In the genomic region with DNA sequence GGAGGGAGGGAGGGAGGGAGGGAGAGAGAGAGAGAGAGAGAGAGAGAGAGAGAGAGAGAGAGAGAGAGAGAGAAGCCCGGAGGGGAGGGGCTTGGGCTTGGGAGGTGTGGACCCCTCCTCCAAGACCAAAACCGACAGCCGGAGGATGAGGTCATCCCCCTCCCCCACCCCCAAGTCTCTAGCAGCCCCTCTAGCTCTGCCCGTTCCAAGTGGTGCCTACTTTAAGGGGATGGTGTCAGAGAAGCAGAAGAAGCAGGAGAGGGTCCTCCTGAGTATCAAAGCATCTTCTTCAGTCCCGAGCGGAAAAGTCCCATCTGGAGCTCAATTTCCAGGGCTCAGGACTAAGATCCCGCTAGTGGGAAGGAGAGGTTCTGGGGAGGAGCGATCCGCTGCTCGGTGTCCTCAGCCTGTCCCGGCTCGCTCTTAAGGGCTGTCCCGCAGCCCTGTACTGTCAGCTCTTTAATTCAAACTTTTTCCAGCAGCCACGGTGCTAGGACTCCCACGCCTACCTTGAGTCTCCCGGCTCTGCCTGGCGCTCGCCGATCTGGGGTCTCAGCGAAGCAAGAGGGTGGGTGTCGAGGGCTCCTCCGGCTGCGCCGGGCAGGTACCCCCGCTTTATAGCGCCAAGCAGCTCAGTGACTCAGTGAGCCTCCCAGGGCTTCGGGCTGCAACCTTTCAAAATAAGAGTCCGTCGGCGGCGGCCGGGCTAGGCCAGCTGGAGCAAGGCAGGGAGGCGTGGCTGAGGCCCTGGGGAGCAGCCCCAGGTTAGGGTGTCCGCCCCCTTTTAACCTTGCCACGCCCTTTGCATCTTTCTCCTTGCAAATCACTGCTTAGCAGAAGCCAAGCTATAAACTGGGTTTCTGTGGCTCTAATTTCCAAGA, we compare ENCODE assay signal across 8 mouse cellular contexts.
DNase-seq lines count a peak whose midpoint lies in the region; ATAC-seq lines count a peak whose summit lies in the region.

No protein-coding gene starts in this region.

- no peaks in the 10 kb centered on the region for H3K27me3 ChIP-seq in hindbrain, embryonic 13.5 days

- ATAC-seq in hindbrain, embryonic 13.5 days (ENCODE audit: low FRiP score): peak; percentile 90

- peak overlapping the region; percentile 69 for H3K27ac ChIP-seq in hindbrain, embryonic 13.5 days

- peak overlapping the region; percentile 91 for H3K4me2 ChIP-seq in hindbrain, embryonic 13.5 days

- H3K4me3 ChIP-seq in hindbrain, embryonic 13.5 days: peak overlapping the region; percentile 61

- H3K4me1 ChIP-seq in hindbrain, embryonic 13.5 days (replicated peaks): peaks cover 29% of the 10 kb centered on the region

- peak overlapping the region; percentile 78 for H3K9ac ChIP-seq in hindbrain, embryonic 13.5 days

- H3K9me3 ChIP-seq in hindbrain, embryonic 13.5 days: no peaks in the 10 kb centered on the region

- under 1% methylated on average over 33 of the region's 35 CpGs for WGBS in hindbrain, embryonic 13.5 days

- no peaks in the 10 kb centered on the region for H3K36me3 ChIP-seq in hindbrain, embryonic 13.5 days

- peak; percentile 90 for DNase-seq in WW6 (ENCODE audit: low read depth, low spot score)
- DNase-seq in cerebellum, adult 9-11 months: peak; percentile 34
- DNase-seq in frontal cortex, postnatal 25 days (ENCODE audit: low spot score in 2 of 2): peak; percentile 13 to 37
- DNase-seq in layer of hippocampus, postnatal 10 days (ENCODE audit: low spot score in 2 of 2): peak; percentile 59 to 74
- DNase-seq in lung, postnatal 36 days: peak; percentile 89
- DNase-seq in right cerebral cortex, adult 18-20 months: peak; percentile 35
- DNase-seq in urinary bladder, postnatal 14 days (ENCODE audit: low spot score): peak; percentile 92

Comparison
In these comparisons a context has a peak if more than half of its experiments do, and no peak if none do; other contexts are left out.
1. Peak in every context shown above with its lines: DNase-seq, ATAC-seq, H3K4me3 ChIP-seq and H3K27ac ChIP-seq.
2. DNase-seq: peak in every context shown above with its lines; median percentile 92 in urinary bladder, postnatal 14 days; 90 in WW6; 89 in lung, postnatal 36 days; 66 in layer of hippocampus, postnatal 10 days; 35 in right cerebral cortex, adult 18-20 months; 34 in cerebellum, adult 9-11 months; 25 in frontal cortex, postnatal 25 days.